Mouse (Mus musculus) lung, postnatal 14 days (tissue): Measurements from ENCODE around the gene Lgals9.

Experiments used
- DNase-seq: peaks from one replicate; pipeline ENCODE4 v3.0.0; 2021

Gene Lgals9

DNA sequence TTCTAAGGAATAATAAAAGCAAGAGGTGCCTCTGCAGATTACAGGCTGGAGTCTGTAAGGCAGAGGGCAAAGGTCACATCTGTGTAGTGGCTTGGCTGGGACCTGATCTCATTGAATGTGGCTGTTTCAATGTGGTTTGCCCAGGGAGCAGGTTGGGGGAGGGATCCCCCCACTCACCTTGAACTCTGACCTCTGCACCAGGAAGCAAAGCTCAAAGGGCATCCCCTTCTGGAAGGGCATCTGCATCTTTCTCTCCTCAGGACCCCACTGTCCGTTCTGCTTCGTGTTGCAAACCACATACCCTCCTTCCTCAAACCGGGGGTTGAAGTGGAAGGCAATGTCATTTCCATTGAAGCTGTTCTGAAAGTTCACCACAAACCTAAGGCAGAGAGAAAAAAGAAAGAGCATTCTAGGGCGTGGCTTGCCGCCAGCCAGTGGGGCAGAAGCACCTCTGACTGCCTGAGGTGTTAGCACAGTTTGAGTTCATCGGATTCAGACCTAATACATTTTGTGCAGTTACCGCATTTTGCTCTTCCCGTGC is 11.9 kb downstream of the Lgals9 start:
- no peak for DNase-seq

GRCm38 (mm10) chr11:78972328-78972727 is 12.4 kb downstream of the Lgals9 start:
- no peak for DNase-seq

GRCm38 (mm10) chr11:78971746-78972145 is 13.0 kb downstream of the Lgals9 start:
- DNase-seq: no peak

- no peak for DNase-seq
These were observed 13.7 kb downstream of the Lgals9 start for GRCm38 (mm10) chr11:78971096-78971495.

DNA sequence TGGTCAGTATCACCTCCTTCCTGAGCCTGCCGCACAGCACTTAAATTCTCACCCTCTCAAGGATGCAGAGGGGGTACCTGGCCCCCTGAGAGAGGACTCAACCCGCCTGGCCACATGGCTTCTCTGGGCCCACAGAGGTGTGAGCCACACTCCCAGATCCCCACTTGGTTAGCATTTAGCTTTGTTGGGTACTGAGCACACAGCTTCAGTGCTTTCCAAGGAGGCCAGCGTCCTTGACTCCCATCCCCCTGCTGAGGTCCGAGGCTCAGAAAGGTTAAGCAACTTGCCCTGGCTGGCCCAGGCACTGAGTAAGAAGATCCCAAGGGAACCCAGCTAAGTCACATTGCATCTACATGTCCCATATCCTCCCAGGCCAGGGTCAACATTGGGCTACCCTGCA is 16.6 kb downstream of the Lgals9 start:
- DNase-seq: no peak

DNA sequence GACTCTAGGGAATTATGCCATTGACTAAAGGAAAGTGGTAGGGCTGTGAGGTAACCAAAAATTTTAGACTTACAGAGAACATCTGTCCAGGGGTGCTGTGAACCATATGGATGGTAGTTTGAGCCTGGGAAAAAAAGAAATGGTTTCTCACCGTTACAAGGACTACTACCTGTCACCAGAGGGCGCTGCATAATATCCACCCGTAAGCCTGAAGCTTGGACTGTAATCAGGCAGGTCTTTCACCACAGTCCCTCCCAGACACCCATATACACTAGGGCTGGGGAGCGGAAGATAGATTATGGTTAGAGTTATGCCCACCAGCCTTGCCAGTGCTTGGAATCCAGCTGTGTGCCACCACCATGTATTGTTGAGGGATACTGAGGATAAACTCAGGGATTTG is 17.4 kb downstream of the Lgals9 start:
- peak; percentile 78 for DNase-seq

- DNase-seq: no peak
These were observed 23.5 kb downstream of the Lgals9 start for GRCm38 (mm10) chr11:78961221-78961620.

DNA sequence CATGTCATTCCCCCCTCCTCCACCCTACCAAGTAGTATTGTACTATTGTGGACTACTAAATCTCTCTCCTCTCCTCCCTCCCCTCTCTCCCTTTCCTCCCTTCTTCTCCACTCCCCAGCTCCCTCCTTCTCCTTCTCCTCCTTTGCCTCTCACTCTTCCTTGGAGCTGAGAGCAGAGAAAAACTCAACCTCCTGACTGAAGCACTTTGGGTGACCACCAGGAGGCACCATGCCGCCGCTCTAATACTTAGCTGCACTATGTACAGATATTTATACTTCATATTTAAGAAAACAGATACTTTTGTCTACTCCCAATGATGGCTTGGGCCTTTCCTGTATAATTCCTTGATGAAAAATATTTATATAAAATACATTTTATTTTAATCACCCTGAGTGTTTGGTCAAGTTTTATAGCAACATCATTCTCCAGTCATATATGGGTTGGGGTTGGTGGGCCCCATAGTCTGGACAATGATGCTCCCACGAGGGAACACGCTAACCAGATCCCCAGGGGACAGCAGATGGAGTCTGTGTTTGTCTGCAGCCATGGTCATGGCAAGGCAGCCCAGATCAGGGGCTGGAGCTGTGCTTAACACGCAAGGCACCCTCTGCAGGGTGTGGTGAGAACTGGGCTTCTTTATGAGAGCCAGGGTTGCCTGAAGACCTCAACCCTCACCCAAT is 24.8 kb downstream of the Lgals9 start:
- peak; percentile 46 for DNase-seq

DNA sequence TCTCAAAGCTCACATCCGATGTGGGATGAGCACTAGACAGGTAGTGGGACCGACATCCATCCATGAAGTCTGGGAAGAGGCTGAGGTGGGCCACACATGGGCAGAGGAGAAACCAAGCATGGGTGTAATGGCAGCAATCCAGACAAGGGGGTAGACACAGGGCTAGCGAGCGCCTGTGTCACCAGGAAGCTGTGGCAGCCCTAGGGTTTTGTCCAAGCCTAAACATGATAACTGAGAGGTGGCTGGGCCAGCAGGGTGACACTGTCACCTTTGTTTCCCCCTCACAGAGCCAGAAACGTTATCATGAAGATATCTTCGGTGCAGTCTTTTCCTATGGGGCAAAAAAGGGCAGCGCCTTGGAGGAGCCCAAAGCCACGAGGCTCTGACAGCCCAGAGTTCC is 25.4 kb downstream of the Lgals9 start:
- no peak for DNase-seq

DNA sequence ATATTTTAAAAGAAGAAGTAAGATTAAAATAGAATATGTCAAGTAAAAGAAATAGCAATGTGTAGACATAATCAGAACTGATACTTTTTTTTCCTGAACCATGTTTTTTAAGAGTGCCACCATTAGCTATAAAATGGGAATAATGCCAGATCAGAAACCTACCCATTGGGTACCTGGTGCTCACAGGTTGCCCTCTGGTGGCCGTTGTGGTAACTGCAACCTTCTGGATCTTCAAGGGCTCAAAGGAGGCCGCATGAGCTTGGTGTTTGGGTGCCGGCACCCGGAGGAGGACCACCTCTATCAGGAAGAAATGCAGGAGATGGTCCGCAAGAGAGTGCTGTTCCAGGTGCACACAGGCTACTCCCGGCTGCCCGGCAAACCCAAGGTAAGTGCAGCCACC is 28.5 kb downstream of the Lgals9 start:
- DNase-seq: peak; percentile 87

- peak; percentile 61 for DNase-seq
These were observed 32.3 kb downstream of the Lgals9 start for GRCm38 (mm10) chr11:78952467-78952866.

DNA sequence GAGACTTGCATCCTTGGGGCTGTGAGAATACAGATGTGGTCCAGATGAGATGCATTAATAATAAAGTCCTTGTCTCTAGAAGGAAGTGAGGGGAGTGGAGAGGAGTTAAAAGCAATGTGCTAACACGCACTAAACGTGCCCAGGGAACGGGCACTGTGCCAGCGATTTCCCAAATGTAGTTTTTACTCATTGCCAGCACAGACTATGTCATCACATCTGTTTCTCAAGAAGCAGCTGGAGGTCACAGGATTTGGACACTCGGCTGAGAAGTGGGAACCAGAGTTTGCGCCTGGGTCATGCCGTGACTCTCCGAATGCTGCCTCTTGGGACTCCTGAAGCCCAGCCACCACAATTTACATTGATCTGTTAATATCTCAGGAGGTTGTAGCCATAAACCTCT is 34.4 kb downstream of the Lgals9 start:
- peak; percentile 20 for DNase-seq

GRCm38 (mm10) chr11:78943083-78943482 is 41.7 kb downstream of the Lgals9 start:
- DNase-seq: no peak

DNA sequence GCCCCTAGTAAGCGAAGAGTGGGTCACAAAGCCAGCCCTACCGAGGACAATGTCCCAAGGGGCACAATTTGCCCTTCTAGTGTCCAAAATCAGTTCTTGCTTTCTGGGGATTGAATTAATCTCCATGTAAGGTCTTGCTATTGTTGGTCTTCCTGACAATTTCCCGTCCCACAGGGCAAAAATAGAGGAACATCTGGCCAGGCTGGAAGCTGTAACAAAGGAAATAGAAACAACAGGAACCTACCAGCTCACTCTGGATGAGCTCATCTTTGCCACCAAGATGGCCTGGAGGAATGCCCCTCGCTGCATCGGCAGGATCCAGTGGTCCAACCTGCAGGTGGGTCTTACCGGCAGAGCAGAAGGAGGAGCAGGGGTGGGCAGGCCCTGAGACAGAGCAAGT is 49.6 kb downstream of the Lgals9 start:
- DNase-seq: no peak

- DNase-seq: no peak
These were observed 50.0 kb downstream of the Lgals9 start for GRCm38 (mm10) chr11:78934727-78935126.

DNA sequence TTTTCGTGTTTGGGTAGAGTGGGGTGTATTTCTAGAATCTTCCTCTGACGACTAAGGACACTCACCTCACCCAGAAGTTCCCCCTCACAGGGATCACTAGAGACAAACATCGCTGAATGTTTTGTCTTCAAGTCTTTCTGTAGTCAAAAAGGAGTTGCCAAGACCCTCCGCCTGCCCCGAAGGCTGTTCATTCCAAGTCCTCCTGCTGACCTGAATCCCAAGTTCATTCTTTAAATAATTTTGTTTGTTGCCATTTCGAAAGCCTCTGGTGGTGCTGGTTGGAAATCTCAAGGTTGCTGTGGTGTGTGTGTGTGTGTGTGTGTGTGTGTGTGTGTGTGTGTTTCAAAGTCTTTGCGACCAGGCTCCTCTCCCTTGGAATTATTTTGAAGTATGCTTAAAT is 50.4 kb downstream of the Lgals9 start:
- no peak for DNase-seq

- peak; percentile 70 for DNase-seq
These were observed 55.4 kb downstream of the Lgals9 start for GRCm38 (mm10) chr11:78929345-78929744.

DNA sequence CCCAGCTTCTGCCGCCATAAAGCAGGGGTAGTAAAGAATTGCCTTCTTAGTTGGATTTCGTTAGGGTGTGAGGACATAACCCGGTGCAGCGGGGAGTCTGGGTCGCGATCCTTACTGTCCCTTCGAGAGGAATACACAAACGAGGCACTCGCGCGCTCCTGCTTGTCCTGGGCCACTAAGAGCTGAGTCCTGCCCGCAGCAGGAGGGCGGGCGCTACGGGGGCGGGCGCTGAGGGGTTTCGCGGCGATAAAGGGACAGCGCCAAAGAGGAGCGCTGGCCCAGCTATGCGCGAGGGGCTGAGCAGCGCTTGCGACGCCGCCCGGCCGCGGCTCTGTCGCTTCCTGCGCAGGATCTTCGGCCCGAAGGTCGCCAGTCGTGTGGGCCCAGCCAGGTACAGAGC is 59.8 kb downstream of the Lgals9 start:
- peak; percentile 37 for DNase-seq

GRCm38 (mm10) chr11:78924111-78924510 is 60.6 kb downstream of the Lgals9 start:
- DNase-seq: no peak

- DNase-seq: peak; percentile 58
These were observed 61.9 kb downstream of the Lgals9 start for GRCm38 (mm10) chr11:78922678-78923407.

DNA sequence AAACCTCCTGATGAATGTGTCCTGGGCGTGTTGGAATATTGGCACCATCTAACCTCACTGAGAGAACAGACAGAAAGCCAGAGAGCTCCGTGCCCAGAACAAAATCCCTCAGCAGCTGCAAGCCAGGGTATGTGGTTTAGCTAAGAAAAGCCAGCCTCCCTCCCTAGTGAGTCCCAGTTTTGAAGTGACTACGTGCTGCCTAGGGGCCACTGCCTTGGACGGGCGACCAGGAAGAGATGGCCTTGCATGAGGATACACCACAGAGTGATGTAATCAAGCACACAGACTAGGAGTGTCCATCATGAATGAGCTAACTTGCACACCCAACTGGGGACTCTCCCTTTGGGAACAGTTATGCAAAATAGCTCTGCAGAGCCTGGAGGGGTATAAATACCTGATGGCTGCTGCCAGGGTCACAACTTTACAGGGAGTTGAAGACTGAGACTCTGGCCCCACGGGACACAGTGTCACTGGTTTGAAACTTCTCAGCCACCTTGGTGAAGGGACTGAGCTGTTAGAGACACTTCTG is 64.3 kb downstream of the Lgals9 start, which contains the start of gene Nos2:
Nos2 (plus strand) TSS at position 377 of the 529 bp plus-strand sequence.
- DNase-seq: no peak

GRCm38 (mm10) chr11:78919745-78920144 is 65.0 kb downstream of the Lgals9 start:
- no peak for DNase-seq

DNA sequence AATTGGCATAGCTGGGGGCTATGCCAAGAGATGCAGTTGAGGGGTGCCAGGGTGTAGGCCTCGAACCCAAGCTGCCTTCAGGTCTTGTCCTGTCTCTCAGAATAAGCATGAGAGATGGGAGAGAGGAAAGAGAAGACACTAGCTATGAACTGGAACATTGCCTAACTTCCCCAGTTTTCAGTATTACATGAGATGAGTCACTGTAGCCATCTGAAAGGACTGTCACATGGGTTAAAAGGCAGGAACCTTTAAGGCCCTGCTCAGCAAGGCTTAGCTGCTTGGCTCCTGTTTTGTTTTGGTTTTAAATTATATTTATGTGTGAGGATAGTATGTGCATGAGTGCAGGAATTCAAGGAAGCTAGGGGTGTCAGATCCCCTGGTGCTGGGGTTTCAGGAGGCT is 68.3 kb downstream of the Lgals9 start:
- DNase-seq: no peak

DNA sequence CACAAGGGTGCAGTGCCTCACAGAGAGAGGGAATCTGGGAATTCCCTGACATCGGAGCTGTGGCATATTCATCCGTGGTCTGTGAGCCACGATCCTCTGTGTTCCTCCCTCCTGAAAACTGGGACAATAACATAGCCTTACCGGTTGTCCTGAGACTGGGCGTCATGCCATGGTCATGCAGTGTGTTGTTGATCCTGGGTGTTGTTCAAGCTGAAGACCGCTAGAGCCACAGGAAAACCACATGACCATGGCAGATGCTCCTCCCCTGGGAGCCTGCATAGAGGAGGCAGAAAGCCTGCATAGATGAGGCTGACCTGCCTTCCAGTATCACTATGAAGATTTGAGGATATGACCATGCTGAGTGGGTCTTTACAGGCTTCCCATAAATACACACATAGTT is 69.3 kb downstream of the Lgals9 start:
- DNase-seq: no peak
